Mouse (Mus musculus) ES-E14 (cell line): Measurements from ENCODE around the gene Fndc5.

Experiments used
- CHD2 ChIP-seq: IDR thresholded peaks from 2 replicates; pipeline ENCODE4 v1.6.1; 2014; ENCODE audit warnings: mild to moderate bottlenecking, low read depth, low read length, inconsistent platforms
- HCFC1 ChIP-seq: IDR thresholded peaks from 2 replicates; pipeline ENCODE4 v1.6.1; 2012; ENCODE audit warnings: low read length, inconsistent platforms, borderline replicate concordance; ENCODE audit not compliant: insufficient read depth
- MAFK ChIP-seq: IDR thresholded peaks from 2 replicates; pipeline ENCODE4 v1.6.1; 2014; ENCODE audit warnings: mild to moderate bottlenecking, low read depth, low read length, inconsistent platforms; ENCODE audit not compliant: insufficient read depth
- ZC3H11A ChIP-seq: IDR thresholded peaks from 2 replicates; pipeline ENCODE4 v1.6.1; 2012; ENCODE audit warnings: low read depth, mild to moderate bottlenecking, inconsistent platforms, low read length, borderline replicate concordance
- ZNF384 ChIP-seq: IDR thresholded peaks from 2 replicates; pipeline ENCODE4 v1.6.1; 2012; ENCODE audit warnings: low read depth, low read length, inconsistent platforms

DNA sequence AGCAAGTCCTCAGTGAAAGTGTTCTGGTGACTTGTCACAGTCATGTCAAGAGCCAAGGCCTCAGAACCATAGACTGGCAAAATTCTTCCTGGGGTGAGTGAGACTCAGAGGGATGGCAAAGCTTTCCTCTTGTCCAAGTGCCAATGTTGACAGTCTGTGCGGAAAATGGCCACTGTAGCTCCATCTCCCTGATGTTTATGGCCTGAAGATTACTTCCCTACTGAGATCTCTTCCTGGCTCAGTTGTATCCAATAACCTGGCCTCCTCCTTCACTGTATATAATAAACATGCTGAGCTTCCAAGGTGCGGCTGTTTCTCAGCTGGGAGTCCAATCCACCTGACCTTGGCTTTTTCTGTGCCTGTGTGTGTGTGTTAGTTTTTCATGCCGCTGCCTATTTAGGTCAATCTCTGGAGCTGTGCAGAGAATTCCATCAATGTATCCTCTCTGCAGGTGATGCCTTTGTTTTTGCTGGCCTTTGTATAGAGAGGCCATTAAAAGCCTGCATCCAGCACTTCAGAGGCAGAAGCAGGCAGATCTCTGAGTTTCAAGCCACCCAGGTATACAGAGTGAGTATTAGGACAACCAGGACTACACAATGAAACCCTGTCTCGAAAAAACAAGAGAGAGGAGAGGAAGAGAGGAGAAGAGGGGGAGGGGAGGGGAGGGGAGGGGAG, 24.9 kb downstream of the Fndc5 start:
- TF ChIP-seq MAFK, result no peak
- no peak for TF ChIP-seq CHD2
- TF ChIP-seq ZC3H11A, result no peak
- no peak for TF ChIP-seq HCFC1
- 0 out of 2 replicates have a peak, but pooled peaks have one; percentile 28 for TF ChIP-seq ZNF384
